Mouse (Mus musculus) megakaryocyte, embryonic 14.5 days (primary cell): ENCODE measurements around the gene Ino80e.

Experiments
- FLI1 ChIP-seq: IDR thresholded peaks from 2 replicates; pipeline ENCODE4 v1.6.1; 2012; ENCODE audit warnings: low read length, inconsistent platforms, mixed read lengths
- GATA1 ChIP-seq: IDR thresholded peaks from 3 replicates; pipeline ENCODE4 v1.6.1; 2012; ENCODE audit warnings: mixed read lengths, low read length, inconsistent platforms, borderline replicate concordance

DNA sequence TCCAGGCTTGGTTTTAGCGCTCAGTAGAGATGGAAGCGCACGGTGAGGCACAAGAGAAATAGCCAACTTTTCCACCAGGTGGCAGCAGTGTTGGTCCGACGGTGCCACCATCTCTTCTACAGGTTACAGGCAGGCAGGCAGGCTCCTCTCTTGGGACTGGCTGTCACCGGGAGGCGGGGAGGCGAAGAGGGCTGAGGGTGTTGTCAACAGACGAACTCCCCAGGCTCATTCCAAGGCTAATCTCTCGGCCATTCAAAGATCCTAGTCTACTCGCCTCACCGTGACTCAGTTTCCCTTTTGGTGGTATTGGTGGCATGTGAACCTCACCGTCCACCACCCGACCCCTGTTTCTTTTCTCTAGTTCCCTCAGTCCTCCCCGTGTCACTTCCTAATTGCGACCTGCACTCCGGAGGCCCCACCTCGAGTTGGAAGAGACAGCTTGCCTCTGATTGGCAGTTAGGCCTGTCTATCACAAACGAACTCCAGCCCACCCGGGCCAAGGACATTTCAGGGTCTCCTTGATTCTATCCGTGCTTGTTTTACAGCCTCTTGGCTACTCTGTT lies 30.1 kb downstream of the Ino80e start:
- TF ChIP-seq GATA1 (no peak), FLI1 (no peak)
